Mouse (Mus musculus): ENCODE measurements around the gene Uqcr10.

DNA sequence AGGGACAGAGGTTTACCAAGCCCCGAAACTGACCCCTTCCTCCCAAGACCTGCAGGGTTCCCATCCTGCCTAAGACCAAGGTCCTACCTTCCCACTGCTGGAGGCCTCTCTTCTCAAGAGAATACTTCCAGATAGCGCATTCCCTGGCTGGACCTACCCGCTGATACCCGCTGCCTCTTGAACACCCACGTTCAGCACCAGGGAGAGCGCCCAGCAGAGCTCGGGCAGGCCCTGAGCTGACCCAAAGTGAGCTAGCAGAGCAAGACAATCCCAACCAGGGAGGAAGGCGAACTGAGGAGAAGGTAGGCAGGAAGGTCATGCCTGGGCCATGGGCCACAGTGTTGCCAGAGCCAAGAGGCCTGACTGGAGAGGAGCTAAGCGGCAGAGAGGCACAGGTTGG, 46.1 kb upstream of the Uqcr10 start:
- TF ChIP-seq CTCF (conservative IDR thresholded peaks at IDR 0.05; ENCODE audit: insufficient read depth, insufficient read length, low read depth, low read length) (no peak), POLR2A (IDR thresholded peaks at IDR 0.05; ENCODE audit: low read depth, low read length) (no peak)

All from kidney, adult 2 months (tissue).